Mouse (Mus musculus): ENCODE measurements around the gene Taf9b.

DNA sequence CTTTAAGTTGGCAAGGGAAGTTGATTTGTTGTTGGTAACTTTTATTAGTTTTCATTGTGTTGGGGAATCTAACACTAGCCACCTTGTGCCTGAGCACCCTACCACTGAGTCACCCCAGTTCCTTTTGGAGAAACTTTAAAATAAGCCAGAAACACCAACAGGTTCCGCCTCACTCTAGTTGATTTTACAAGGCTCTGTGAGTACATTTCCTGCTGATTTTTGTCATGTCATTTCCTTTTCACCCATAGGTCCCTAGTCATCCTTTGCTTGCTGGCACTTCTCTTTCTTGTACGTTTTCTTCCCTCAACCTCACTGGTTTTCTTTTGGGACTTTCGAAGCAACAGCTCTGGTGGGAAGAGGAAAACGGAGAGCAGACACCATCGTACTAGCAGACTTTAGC, 31.6 kb downstream of the Taf9b start:
- no peak for TF ChIP-seq CTCF (IDR thresholded peaks at IDR 0.05)
- no peak for TF ChIP-seq POLR2A (IDR thresholded peaks at IDR 0.05; ENCODE audit: insufficient read depth, low read depth, low read length)
